Mouse (Mus musculus): ENCODE data around the gene Nudt8. TPM values are rescaled to one million over a fixed set of nuclear protein-coding genes. Genes with fewer than 3 reads are reported as not detected.

Nudt8 gene
- polyA plus RNA-seq, 1 experiment from 2014 or later: 26.5 TPM

DNA sequence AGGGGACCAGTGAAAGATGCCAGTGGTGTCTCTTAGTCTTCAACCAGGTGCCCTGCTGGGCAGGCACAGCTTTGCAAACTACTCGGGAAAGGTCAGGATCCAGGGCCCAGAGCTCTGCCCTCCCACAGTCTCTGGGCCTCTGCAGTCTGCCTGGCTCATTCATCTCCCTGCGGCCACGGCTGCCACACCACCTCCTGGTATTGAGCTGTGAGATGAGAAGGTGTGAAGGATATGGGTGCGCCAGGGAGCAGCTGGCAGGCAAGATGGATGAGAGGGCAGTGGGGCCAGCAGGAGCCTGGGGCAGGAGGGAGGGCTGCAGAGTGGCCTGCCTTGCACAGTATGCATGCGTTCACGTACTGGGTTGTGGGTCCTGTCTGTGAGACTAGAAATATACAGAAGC lies 9.6 kb upstream of the Nudt8 start:
- ATAC-seq (ENCODE audit: low FRiP score, low read depth): no peak
- 43% methylated on average over 6 of the region's 6 CpGs for WGBS

DNA sequence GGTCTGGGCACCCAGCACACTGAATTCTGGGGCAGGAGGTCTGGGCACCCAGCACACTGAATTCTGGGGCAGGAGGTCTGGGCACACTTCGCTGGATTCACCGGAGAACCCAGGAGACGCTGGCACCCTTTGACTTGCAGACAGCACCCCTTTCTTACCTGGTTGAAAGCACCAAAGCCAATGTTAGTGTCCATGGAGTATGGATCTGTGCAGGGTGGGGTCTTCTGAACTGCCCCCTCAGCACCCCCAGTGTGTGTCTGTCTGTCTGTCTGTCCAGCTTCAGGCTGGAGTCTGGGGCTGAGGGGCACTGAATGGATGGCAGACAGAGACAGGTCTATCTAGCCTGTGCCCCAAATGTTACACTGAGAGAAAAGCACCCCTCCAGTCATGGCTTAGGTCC lies 8.8 kb upstream of the Nudt8 start:
- no peak overlapping the region for H3K9ac ChIP-seq
- no peaks in the 10 kb centered on the region for H3K9me3 ChIP-seq
- no peak overlapping the region for H3K4me3 ChIP-seq
- ATAC-seq (ENCODE audit: low FRiP score, low read depth): no peak
- H3K4me2 ChIP-seq: no peak overlapping the region
- H3K27me3 ChIP-seq: no peaks in the 10 kb centered on the region
- WGBS: 92% methylated on average over 3 of the region's 3 CpGs
- no peaks in the 10 kb centered on the region for H3K4me1 ChIP-seq (replicated peaks)
- no peaks in the 10 kb centered on the region for H3K36me3 ChIP-seq
- H3K27ac ChIP-seq (replicated peaks): no peak overlapping the region

More for the DNA sequence above, 9.6 kb upstream of the Nudt8 start:
- Histone ChIP-seq H3K4me2 (no peak overlapping the region), H3K36me3 (no peaks in the 10 kb centered on the region), H3K27ac (replicated peaks) (no peak overlapping the region), H3K4me1 (replicated peaks) (no peaks in the 10 kb centered on the region), H3K27me3 (no peaks in the 10 kb centered on the region), H3K9me3 (no peaks in the 10 kb centered on the region), H3K9ac (no peak overlapping the region), H3K4me3 (no peak overlapping the region)

DNA sequence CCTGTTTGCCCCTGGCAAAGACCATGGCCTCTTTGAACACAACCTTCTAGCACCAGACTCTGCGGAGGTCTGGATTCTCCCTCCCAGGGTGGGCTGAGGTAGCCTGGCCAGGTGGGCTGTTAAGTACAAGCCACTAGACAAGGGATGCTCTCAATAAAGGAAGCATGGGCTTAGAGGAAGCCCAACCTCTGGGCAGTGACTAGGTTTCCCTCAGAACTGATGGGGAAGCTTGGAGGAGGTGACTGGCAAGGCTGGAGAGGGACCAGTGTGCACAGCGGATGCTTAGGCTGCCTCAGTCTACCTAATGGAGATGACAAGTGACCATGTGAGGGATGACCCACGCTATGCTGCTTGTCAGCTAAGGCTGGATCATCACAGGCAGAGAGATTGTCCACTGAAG lies 8.4 kb upstream of the Nudt8 start:
- no peak overlapping the region for H3K4me2 ChIP-seq
- H3K4me1 ChIP-seq (replicated peaks): no peaks in the 10 kb centered on the region
- no peaks in the 10 kb centered on the region for H3K9me3 ChIP-seq
- no peaks in the 10 kb centered on the region for H3K36me3 ChIP-seq
- H3K27me3 ChIP-seq: no peaks in the 10 kb centered on the region
- ATAC-seq (ENCODE audit: low FRiP score, low read depth): no peak
- WGBS: 80% methylated on average over 3 of the region's 3 CpGs
- H3K9ac ChIP-seq: no peak overlapping the region
- H3K27ac ChIP-seq (replicated peaks): no peak overlapping the region
- no peak overlapping the region for H3K4me3 ChIP-seq

DNA sequence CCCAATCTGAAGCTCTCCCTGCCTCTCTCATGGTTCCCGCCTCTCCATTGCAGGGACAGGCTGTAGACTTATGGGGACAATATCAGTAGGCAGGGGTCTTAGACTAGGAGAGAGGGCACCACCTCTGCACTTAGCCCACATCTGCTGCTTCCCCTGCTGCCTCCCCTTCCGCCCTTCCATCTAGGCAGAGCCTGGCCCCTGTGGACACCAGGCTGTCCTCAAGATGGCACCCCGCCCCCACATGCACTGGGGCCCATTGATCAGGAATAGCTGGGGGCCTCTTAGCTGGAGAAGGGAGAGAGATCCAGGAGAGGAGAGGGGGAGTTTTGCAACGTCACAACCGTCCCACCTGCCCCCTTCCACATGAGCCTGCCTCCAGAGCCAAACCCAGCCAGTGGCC lies 8.0 kb upstream of the Nudt8 start, which contains the start of gene Tbx10:
Gene Tbx10, plus strand, starts transcription at position 337 of the 400 bp plus-strand sequence.
- WGBS: 63% methylated on average over 5 of the region's 5 CpGs
- no peak for ATAC-seq (ENCODE audit: low FRiP score, low read depth)
- H3K9me3 ChIP-seq: no peaks in the 10 kb centered on the region
- no peak within 1 kb of the TSS for H3K27ac ChIP-seq (replicated peaks)
- H3K4me3 ChIP-seq: no peak within 1 kb of the TSS
- no peaks in the 10 kb centered on the region for H3K4me1 ChIP-seq (replicated peaks)
- H3K27me3 ChIP-seq: no peaks in the 10 kb centered on the region
- no peak within 1 kb of the TSS for H3K4me2 ChIP-seq
- no peak within 1 kb of the TSS for H3K9ac ChIP-seq
- no peaks in the 10 kb centered on the region for H3K36me3 ChIP-seq

DNA sequence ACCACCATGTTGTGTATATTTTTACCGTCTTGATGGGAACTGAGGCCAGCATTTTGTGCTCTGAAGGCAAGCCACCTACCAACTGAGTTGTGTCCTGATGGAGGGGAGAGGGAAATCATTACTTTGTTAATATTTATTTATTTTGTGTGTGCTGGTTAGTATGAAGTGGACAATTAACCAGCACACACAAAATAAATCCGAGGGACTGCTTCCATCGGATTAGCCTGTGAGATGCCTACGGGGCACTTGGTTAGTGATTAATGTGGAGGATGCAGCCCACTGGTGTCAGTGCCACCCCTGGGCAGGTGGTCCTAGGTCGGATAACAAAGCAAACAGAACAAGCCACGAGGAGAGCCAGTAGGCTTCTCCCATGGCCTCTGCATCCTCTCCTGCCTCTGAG lies 5.4 kb upstream of the Nudt8 start:
- Histone ChIP-seq H3K36me3 (no peaks in the 10 kb centered on the region), H3K27ac (replicated peaks) (no peak overlapping the region), H3K27me3 (no peaks in the 10 kb centered on the region), H3K4me1 (replicated peaks) (peaks cover 11% of the 10 kb centered on the region), H3K4me2 (no peak overlapping the region), H3K4me3 (no peak overlapping the region), H3K9me3 (no peaks in the 10 kb centered on the region), H3K9ac (no peak overlapping the region)
- ATAC-seq (ENCODE audit: low FRiP score, low read depth): no peak
- WGBS: 69% methylated on average over 6 of the region's 6 CpGs

DNA sequence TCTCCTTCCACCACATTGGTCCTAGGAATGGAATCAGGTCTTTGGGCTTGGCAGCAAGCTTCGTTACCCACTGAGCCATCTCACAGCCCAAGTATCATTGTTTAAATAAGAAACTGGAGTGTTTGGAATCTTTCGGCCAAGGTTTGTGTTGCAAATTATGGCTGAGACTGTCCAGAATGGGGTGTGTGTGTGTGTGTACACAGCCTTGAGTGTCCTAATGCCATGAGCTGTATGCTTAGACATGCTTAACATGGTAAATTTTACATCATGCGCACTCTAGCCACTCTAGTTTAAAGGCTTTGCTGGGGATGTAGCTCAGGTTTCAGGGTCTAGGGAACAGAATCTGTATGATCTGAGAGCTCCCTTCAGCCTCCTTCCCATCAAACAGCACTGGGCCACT lies 4.9 kb upstream of the Nudt8 start:
- 92% methylated on average over 3 of the region's 3 CpGs for WGBS
- no peaks in the 10 kb centered on the region for H3K36me3 ChIP-seq
- ATAC-seq (ENCODE audit: low FRiP score, low read depth): no peak

DNA sequence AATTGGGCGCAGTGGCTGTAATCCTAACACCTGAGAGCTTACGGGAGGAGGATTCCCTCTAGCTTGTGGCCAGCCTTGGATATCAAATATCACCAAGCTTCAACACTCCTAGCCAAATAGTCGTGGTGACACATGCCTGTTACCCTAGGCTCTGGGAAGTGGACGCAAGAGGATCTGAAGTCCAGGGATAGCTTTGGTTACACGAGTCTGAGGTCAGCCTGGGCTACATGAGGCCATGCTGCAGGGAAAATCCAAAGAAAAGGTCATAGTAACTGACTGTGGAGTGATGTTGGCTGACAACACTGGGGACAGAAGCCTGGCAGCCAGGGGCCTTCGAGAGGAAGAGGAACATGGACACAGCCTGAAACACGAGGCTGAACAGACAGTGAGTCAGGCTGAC lies 4.3 kb upstream of the Nudt8 start:
- ATAC-seq (ENCODE audit: low FRiP score, low read depth): no peak
- Histone ChIP-seq H3K9me3 (no peaks in the 10 kb centered on the region), H3K36me3 (no peaks in the 10 kb centered on the region), H3K27ac (replicated peaks) (no peak overlapping the region), H3K4me2 (no peak overlapping the region), H3K27me3 (no peaks in the 10 kb centered on the region), H3K4me3 (no peak overlapping the region), H3K4me1 (replicated peaks) (peaks cover 15% of the 10 kb centered on the region), H3K9ac (no peak overlapping the region)
- WGBS: 75% methylated on average over 7 of the region's 7 CpGs

More for the DNA sequence above, 4.9 kb upstream of the Nudt8 start:
- H3K4me1 ChIP-seq (replicated peaks): peaks cover 12% of the 10 kb centered on the region
- H3K9me3 ChIP-seq: no peaks in the 10 kb centered on the region
- H3K4me2 ChIP-seq: no peak overlapping the region
- no peak overlapping the region for H3K4me3 ChIP-seq
- H3K27me3 ChIP-seq: no peaks in the 10 kb centered on the region
- H3K27ac ChIP-seq (replicated peaks): no peak overlapping the region
- H3K9ac ChIP-seq: no peak overlapping the region

DNA sequence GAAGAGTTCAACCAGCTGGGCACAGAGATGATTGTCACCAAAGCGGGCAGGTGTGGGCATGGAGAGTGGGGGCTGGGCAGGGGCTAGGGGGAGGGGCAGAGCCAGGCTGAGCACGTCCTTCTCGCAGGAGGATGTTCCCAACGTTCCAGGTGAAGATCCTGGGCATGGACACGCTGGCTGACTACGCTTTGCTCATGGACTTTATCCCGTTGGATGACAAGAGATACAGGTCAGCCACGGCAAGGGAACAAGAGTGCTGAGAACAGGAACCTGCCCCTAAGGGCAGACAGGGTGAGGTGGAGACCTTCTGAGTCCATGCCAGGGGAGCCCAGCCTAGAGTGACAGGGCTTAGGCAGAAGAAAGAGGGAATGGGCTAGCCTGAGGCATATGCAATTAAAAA lies 3.6 kb upstream of the Nudt8 start:
- Histone ChIP-seq H3K4me1 (replicated peaks) (peaks cover 22% of the 10 kb centered on the region), H3K4me2 (no peak overlapping the region), H3K9ac (no peak overlapping the region), H3K36me3 (no peaks in the 10 kb centered on the region), H3K27me3 (no peaks in the 10 kb centered on the region), H3K4me3 (no peak overlapping the region), H3K27ac (replicated peaks) (no peak overlapping the region), H3K9me3 (no peaks in the 10 kb centered on the region)
- ATAC-seq (ENCODE audit: low FRiP score, low read depth): no peak
- WGBS: 87% methylated on average over 8 of the region's 8 CpGs

DNA sequence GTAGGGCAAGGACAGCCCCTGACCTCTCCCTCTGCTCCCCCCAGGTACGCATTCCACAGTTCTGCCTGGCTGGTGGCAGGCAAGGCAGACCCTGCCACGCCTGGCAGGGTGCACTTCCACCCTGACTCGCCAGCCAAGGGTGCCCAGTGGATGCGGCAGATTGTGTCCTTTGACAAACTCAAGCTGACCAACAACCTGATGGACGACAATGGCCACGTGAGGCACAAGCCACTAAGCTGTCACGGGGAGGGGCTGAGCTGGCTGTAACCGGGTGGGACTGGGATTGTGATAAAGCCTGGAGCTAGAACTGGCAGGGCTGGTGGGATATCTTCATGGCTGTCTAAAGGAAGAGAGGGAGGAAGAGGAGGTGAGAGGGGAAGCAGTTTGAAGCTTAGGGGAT lies 3.1 kb upstream of the Nudt8 start:
- Histone ChIP-seq H3K4me3 (no peak overlapping the region), H3K27ac (replicated peaks) (no peak overlapping the region), H3K4me2 (no peak overlapping the region), H3K9me3 (no peaks in the 10 kb centered on the region), H3K4me1 (replicated peaks) (peaks cover 24% of the 10 kb centered on the region), H3K36me3 (no peaks in the 10 kb centered on the region), H3K9ac (no peak overlapping the region), H3K27me3 (no peaks in the 10 kb centered on the region)
- 63% methylated on average over 8 of the region's 8 CpGs for WGBS
- no peak for ATAC-seq (ENCODE audit: low FRiP score, low read depth)

DNA sequence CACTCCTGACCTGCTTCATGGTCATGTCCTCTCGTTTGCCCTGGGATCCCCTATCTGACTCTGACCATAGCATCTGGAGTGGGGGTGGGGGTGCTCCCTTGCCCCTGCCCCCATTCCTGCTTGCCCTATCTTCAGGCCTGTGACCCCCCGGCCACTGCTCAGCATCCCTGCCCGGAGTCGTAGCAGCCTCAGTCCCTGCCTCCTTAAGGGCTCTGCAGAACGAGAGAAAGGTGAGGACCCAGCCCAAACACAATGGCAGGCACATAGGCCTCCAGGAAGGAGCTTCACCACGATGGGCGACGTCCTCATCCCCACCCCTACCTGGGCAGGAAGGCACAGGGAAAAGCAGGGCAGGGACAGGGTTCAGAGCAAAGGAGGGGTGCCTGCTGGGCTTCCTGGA lies 2.0 kb upstream of the Nudt8 start:
- Histone ChIP-seq H3K27me3 (no peaks in the 10 kb centered on the region), H3K4me1 (replicated peaks) (peaks cover 24% of the 10 kb centered on the region), H3K27ac (replicated peaks) (no peak overlapping the region), H3K36me3 (no peaks in the 10 kb centered on the region), H3K4me2 (no peak overlapping the region), H3K9me3 (no peaks in the 10 kb centered on the region), H3K9ac (no peak overlapping the region), H3K4me3 (no peak overlapping the region)
- WGBS: 80% methylated on average over 8 of the region's 8 CpGs
- no peak for ATAC-seq (ENCODE audit: low FRiP score, low read depth)

DNA sequence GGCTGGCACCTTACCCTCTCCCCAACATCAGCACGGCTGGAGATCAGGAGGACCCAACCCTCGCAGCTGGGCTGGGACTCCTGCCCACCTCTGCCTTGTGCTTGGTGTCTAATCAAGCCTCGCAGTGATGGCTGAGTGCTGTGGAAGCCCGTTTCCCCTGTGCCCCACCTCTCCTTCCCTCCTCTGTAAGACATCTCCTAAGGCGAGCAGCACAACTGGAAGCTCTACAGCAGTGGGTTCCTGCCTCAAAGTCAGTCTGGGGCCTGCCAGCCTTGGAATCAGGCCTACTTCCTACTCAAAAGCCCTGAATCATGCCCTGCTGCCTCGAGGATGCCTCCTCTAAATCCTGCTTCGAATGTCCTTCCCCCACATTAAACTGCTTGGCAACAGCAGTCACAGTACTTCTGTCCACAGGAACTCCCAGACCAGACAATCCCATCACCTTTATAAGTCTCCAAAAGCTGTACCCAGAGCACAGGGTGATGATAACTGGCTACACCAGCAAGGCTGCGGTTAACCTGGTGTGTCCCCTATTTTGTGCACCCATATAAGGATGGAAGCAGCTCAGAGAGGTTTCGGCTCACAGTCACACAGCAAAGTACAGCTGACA lies 1.2 kb upstream of the Nudt8 start:
- Histone ChIP-seq H3K4me3 (peak overlapping the region; percentile 63; the same call in 1 of the 2 replicates), H3K9me3 (no peaks in the 10 kb centered on the region), H3K27me3 (no peaks in the 10 kb centered on the region), H3K36me3 (no peaks in the 10 kb centered on the region), H3K9ac (no peak overlapping the region), H3K4me2 (peak overlapping the region; percentile 81), H3K4me1 (replicated peaks) (peaks cover 24% of the 10 kb centered on the region), H3K27ac (replicated peaks) (no peak overlapping the region)
- ATAC-seq (ENCODE audit: low FRiP score, low read depth): no peak
- WGBS: 85% methylated on average over 9 of the region's 9 CpGs

DNA sequence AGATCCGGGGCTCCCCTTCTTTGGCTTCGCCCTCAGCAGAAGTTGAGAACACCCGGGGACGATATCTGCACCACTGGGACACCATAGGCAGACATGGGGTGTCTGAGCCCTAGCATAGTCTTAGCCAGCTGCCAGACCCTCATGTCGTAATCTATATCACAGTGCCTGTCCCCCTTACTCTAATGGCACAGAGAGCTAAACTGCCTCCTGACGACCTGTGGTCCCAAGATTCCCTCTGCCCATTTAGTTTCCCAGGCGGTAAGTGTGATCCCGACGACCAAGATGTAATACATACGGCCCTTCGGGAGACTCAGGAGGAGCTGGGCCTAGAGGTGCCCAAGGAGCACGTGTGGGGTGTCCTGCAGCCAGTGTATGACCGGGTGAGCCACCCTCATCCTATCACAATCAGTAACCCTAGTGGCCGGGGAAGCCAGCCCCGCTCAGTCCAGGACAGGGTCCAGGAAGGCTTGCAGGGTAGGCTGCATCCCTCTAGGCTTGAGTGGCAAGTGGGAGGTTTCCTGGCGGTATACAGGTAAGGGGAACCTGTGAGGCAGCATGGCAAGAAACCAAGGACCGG lies 657 bp downstream of the Nudt8 start:
- H3K4me2 ChIP-seq: peak overlapping the region; percentile 81
- peak overlapping the region; percentile 96 for H3K27ac ChIP-seq (replicated peaks)
- 14% methylated on average over 17 of the region's 17 CpGs for WGBS
- H3K9ac ChIP-seq: peak overlapping the region; percentile 80
- peaks cover 3% of the 10 kb centered on the region for H3K36me3 ChIP-seq
- H3K4me1 ChIP-seq (replicated peaks): peaks cover 24% of the 10 kb centered on the region
- no peaks in the 10 kb centered on the region for H3K27me3 ChIP-seq
- no peaks in the 10 kb centered on the region for H3K9me3 ChIP-seq
- ATAC-seq (ENCODE audit: low FRiP score, low read depth): peak; percentile 5; the same call in 1 of the 2 replicates
- H3K4me3 ChIP-seq: peak overlapping the region; percentile 63

DNA sequence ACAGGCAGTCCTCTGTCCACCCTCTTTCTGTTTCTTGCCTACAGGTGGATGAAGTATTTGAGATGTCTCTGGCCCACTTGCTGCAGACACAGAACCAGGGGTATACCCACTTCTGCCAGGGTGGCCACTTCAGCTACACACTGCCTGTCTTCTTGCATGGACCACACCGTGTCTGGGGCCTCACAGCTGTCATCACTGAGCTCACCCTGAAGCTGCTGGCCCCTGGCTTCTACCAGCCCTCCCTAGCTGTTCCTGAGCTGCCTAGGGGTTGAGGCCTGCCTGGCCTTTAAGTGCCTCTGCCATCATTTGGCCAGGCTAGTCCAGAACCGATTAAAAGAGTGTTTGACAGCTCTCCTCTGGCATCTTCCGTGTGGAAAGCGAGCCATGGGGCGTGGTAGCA lies 1.4 kb downstream of the Nudt8 start:
- WGBS: 86% methylated on average over 5 of the region's 5 CpGs
- Histone ChIP-seq H3K4me2 (peak overlapping the region; percentile 81), H3K9me3 (no peaks in the 10 kb centered on the region), H3K36me3 (peaks cover 9% of the 10 kb centered on the region), H3K4me1 (replicated peaks) (peaks cover 24% of the 10 kb centered on the region), H3K27me3 (no peaks in the 10 kb centered on the region), H3K9ac (peak overlapping the region; percentile 80; the same call in 1 of the 2 replicates), H3K4me3 (no peak overlapping the region), H3K27ac (replicated peaks) (no peak overlapping the region)
- no peak for ATAC-seq (ENCODE audit: low FRiP score, low read depth)

Data from hindbrain, embryonic 15.5 days (tissue).